Mouse (Mus musculus) adipocyte (in vitro differentiated cells): ENCODE data around the gene Slc2a1.

Experiments
- DNase-seq: peaks from one replicate; pipeline ENCODE4 v3.0.0-alpha.2; 2016; ENCODE audit warnings: low spot score

Gene Slc2a1

DNA sequence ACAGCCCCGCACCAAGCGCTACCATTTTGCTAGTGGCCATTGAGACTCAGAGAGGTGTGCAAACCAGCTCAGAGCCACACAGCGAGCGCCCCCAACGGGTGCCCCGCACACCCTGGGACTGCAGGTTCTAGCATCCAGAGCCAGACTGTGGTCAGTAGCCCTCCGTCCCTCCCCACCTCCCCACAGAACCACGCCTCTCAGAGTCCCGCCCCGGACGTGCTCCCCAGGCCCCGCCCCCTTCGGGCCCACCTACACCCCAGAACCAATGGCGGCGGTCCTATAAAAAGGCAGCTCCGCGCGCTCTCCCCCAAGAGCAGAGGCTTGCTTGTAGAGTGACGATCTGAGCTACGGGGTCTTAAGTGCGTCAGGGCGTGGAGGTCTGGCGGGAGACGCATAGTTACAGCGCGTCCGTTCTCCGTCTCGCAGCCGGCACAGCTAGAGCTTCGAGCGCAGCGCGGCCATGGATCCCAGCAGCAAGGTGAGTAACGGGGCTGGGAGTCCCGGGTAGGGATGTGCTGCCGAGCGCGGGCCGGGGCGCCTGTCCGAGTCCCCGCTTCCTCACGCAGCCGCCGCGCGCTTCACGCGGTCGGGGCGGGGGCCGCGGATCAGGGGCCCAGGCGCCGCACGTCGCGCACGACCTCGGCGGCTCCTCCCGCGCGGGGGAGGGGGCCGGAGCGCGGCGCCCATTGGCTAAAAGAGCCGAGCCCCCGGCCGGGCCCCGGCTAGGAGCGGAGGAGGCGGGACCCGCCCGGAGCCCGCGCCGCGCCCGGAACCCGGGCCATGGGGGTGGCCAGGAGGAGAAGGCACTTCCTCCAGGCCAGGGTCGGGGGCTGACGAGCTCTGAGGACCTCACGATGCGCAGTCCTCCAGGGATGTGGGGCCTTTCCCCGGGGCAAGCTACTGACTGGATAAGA, at the start of gene Slc2a1:
Slc2a1 (plus strand) TSS at position 217 of the 914 bp plus-strand sequence.
- peak; percentile 87 for DNase-seq

DNA sequence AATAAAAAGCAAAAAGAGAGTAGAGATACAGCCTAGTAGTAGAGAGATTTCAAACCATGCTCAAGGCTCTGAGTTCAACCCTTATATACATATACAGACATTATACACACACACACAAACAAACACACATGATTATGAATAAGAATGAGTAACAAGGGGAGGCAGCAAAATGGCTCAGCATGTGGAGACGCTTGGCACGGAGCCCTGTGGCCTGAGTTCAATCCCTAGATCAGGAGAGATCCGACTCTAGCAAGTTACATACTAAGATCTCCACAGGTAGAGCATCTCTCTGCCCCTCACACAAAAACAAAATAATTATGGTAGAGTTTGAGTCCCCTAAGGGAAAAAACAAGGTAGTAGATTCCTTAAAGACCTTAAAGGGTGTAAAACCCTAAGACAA, 41.7 kb upstream of the Slc2a1 start:
- DNase-seq: no peak

DNA sequence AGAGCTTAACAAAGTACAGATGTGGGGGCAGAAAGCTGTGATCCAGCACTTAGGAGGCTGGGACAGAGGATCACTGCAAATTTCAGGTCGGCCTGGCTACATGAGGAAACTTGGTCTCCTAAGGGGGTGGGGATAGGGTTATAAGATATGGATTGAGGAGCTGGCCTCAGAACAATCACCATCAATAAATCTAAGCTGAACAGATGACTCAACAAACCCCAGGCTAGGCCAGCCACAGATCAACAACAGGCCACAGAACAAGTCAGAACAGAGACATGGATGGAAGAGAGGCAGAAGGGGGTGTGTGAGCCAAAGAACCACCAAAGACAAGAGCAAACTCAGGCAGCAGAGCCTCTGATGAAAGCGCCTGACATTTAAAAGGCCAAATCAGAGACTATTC, 41.3 kb upstream of the Slc2a1 start:
- DNase-seq: no peak

DNA sequence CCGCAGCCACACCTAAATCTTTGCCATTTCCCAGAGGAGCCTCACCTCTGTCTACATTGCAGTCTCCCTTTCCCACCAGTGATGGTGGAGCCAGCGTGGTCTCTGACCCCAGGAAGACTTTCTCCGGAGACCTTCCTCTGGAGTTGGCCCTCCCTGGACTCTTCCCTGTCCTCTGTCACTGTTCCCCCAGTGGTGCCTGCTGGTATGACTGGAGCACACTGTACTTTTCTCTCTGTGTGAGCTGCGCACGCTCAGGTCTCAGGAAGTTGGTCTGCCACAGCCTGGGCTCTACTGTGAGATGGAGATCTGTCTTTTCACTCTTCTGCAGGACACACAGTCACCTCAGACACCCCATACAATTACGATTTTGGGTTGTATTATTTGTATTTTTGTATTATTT, 39.6 kb upstream of the Slc2a1 start:
- no peak for DNase-seq

DNA sequence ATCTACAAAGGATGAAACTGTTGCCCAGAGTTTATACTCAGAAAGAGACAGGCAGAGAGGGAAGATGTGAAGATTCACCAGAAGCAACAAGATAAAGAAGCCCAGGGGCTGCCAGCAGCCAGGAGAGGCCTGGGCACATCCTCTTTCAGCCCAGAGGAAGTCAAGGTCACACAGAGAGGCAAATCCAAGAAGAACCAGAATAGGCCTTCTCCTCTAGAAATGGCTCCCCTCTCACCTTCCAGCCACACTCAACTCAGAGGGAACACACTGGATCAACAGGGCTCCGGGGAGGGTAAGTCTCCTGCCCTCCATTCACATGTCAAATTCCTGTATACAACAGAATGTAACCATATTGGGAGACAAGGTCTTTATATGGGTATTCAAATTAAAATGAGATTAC, 38.3 kb upstream of the Slc2a1 start:
- no peak for DNase-seq

DNA sequence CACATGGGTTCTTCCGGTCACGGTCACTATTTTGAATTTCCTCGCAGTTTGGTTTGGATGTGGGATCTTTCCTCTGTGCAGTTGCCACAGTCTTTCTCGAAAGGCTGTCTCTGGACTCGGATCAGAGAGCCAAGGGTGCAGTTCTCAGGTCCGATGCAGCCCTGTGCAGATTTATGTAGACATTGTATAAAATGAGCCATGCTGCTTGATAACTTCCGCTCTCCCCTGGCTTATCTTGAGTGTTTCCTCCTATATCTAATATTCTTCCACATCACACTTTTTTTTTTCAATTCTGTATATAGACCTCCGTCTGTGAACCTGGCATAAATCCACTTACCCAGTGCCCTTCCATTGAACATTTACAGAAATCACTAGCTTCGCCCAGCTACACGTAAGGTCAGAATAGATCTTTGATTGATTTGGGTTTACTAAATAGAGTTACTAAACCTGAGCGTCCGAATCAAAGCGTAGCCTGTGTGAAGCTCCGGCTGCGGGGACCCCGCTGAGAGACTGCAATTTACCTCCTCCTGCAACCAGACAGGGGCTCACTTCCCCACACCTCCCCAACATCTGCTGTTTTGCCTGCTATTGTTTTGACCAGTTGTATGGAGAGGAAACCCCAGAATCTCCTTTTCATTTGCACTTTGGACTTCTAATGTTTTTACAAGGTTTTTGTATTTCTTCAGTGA, 37.4 kb upstream of the Slc2a1 start:
- DNase-seq: no peak

DNA sequence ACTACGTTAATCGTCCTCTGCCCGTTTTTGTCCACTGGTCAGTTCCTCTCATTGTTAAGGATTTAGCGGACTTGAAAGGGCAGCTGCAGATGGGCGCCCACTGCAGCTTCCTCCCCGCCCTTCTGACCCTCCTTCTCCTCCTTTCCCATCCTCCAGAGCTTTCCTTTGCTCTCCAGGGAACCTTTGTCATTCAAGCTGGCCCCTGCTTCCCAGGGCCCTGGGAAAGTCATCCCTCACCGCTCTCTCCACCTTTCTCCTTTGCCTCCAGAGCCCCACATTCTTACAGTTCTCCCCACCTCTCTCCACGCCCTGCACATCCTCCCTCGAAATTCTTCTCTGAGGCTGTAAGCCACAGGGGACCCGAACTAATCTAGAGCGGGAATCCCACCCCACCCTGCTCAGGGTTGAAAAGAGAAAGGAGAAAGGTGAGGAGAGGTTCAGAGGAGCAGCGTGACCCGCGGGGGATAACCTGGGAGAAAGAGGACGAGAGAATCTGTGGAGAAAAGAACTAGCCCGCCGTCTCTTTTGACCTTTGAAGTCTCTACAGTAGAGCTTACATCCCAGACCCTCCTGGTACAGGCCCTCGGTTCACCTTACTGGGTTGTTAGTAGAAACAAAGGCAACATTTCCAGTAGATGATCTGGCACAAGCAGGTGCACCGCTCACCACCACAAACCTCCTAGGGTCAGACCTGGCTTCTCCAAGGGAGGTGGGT, 36.7 kb upstream of the Slc2a1 start:
- no peak for DNase-seq

DNA sequence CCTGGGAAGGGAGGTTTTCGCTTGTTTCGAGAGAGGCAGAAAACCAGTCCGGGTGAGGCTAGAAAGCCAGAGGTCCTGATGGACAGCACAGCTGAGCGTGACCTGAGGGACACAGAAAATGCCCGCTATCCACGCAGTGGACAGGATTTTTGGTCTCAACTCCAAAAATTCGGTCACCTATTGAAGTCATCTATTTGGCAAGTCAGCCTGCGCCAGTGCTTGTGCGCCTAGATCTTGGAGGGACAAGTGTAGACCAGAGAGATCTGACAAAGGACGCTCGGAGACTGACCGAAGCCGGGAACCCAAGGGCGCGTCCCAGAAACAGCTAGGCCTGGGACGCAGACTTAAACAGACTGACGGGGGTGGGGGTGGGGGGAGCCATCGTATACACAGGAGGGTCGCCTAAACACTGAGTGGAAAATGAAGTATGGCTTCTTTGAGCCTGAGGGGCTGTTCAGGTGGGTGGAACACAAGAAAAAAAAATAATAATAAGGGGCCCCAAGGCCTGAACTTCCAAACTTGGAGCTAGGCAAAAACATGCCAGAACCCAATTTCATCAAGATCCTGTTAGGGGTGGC, 36.1 kb upstream of the Slc2a1 start:
- no peak for DNase-seq

DNA sequence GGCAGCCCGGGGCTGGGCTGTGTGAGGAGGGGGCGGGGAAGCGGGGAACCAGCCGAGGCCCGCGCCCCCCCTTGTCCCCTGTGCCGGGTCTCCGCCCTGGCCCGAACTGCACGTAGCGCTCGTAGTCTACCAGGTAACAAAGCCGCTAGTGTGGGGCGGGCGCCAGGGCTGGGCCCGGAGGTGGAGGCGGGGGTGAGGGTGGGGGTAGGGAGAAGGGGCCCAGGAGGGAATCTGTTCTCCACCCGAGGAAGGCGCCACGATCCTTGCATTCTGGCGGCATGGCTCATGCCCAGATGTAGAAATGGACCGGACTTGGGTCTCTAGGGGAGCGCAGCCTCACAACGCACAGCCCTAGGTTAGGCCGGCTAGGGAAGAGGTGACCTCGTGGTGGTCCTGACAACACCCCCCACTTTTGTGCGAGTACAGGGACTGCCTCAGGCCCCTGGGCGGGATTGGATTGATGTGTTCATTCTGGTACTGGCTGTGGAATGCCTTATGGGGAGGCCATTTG, 35.5 kb upstream of the Slc2a1 start:
- DNase-seq: no peak

DNA sequence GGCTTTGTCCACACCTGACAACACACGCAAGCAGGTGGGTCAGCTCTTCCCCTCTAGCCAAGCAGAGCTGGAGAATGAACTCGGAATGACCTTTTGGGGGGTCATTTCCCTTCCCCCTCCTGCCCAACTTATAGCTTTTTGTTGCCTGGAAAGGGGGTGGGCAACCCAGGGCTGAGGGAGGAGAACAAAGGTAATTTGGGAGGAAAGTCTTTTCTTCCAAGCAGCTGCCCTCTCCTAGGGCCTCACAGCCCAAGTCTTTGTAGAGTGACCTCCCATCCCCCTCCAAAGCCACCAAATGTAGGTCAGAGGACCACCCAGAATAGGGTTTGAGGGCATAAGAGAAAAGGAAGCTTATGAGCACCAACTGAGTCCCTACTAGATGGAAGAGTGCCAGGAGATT, 34.9 kb upstream of the Slc2a1 start:
- DNase-seq: no peak

DNA sequence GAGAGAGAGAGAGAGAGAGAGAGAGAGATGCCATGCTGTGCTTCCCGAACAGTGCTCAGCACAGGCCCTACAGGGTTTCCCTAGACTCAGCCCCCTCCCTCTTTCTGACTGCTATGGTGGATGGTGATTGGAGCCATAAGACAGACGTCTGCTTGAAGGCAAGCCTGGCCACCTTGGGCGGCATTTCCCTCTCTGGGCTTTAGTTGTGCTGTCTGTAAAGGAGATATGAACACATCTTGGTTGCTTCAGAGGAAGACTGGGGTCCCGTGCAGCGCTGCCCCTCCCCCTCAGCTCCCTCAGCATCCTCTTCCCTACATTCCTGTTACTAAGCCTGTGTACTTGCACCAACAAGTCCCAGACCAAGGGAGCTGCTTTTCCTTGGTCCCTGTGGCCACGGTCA, 33.9 kb upstream of the Slc2a1 start:
- DNase-seq: no peak

DNA sequence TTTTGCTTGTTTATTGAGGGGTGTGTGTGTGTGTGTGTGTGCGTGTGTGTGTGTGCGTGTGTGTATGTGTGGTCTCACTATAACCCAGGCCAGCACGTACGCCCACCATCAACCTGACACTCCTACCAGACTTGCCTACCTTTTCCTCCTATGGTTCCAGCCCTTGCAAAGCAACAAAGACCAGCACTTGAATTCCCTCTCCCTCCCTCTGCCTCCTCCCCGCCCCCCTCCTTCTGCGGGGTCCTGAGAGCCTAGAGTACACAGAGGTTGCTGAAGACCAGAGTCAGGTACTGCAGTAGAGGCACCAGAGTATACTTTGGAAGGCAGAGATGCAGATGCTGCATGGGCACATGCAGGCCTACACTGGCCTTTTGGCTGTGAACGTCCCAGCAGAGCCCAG, 33.2 kb upstream of the Slc2a1 start:
- DNase-seq: no peak

DNA sequence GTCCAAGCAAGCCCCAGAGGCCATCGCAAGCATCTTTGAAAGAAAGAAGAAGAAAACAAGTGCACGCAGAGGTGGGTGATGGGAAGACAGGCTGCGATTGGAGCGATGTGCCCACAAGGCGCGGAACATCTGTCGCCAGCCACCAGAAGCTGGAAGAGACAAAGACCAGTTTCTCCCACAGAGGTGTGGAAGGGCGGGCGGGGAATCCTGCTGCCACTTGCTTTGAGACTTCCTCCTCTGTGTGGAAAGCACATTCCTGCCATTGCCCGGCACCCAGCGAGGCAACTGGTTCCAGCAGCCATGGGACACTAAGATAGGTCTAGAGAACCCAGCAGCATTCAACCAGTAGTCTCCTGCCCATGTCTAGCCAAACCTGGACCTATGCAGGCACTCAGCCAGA, 32.2 kb upstream of the Slc2a1 start:
- no peak for DNase-seq

DNA sequence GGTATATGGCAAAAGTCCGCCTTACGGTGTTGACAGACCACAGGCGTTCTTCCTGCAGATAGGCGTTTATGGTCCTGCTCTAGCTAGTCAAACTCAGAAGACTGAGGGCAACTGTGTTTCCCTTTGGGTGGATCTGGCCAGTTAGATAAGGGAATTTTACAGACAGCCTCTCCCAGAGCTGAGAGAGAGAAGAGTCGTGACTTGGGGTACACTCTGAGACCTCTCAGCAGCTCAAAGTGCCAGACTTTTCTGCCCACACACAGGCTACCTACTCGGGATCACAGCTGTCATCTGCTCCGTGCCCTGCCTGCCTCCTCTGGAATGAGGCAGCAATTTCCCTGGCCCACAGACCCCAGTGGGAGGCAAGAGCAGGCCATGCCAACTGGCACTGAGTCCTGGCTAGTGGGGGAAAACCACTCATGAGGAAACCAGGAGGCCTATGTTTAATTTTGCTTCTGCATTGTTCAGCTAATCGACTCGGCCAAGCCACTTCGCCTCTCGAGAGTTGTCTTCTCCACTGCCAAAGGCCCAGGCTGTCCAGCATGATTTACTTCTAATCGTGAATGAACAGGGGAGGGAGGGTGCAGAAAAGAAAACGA, 31.3 kb upstream of the Slc2a1 start:
- DNase-seq: peak; percentile 75

DNA sequence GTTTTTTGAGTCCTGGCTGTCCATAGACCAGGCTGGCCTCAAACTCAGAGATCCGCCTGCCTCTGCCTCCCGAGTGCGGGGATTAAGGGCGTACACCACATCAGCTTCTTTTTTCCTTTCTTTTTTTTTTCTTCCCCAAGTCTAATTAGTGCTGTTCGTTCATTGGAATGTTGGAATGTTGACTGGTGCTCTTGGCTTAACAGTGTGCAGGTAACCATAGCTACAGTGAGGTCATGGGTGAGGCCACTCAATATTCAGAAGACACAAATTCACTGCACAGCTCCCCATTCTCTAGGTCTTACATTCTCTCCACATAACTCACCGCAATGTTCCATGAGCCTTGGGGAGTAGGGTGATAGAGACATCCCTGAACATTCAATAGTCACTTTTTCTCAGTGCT, 28.6 kb upstream of the Slc2a1 start:
- DNase-seq: no peak

DNA sequence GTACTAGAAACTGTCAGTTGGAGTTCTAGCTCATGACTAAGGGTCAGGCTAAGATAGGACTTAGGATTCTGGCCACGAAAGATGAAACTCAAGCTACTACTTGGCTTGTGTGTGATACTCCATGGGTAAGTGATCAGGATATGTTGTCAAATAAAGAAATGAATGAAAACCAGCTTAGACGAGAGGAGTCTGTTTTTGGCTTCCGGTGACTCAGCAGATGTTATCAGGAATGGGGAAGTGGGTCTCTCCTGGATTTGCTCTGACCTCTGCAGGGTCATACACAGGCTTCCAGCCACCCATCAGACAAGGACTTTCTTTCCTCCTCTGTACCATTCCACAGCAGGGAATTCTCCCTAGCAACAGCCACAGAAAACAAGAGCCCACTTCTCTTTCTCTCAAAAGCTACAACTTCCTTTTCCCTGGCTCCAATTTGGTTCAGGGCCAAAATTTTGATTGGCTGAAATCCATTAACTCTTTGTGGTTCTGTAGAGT, 25.7 kb upstream of the Slc2a1 start:
- DNase-seq: peak; percentile 51

DNA sequence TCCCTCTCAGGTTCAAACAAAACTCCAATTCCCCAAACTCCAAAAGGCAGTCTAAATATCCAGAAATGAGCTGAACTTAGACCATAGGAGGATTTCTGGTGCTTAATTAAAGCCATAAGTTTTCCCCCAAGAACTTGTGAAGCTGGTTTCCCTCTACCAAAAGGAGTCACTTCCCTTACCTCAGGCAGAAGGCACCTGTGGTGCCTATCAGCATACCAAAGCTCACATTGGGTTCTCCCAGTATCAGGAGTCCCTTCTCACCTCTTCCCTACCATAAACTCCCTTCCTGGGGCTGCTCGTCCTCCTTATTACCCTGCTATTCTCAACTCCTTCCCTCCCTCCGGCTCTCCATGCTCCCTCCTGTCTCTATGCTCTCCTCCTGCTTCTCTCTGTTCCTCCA, 20.1 kb upstream of the Slc2a1 start:
- DNase-seq: no peak

DNA sequence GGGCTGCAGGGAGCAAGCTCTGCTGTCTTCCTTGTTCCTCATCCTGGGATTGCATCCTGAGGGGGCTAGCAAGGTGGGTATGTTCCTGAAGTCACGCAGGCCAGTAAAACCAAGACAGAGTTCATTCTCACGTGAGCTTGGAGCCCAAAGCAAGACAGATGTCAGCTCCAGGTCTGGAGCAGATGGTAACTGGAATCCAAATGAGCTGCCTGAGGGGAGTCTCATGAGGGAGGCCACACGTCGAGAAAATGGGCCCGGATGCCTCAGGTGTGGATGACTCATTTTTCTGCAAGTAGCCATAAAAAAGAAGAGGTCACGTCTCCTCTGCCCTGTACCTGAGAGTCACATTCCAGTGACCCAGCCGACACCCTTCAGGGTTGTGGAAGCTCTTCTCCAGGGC, 14.6 kb upstream of the Slc2a1 start:
- no peak for DNase-seq

DNA sequence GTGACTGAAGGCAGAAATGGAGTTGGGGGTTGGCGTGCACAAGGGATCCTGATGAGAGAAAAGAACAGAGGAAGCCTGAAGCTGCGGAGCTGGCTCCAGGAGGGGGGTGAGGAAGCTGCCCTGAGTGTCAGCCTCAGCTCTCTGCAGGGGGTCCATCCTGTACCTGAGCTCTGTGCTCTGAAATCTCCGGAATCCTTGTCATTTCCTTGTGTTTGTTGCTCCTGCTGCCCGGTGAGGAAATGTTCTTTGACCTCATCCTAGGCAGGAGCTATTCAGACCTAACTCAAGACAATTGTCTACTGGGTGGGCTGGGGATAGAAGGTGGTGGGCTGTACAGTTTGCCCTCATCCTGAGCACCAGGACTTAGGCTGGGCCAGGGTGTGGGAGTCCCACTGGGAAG, 13.5 kb upstream of the Slc2a1 start:
- DNase-seq: no peak

DNA sequence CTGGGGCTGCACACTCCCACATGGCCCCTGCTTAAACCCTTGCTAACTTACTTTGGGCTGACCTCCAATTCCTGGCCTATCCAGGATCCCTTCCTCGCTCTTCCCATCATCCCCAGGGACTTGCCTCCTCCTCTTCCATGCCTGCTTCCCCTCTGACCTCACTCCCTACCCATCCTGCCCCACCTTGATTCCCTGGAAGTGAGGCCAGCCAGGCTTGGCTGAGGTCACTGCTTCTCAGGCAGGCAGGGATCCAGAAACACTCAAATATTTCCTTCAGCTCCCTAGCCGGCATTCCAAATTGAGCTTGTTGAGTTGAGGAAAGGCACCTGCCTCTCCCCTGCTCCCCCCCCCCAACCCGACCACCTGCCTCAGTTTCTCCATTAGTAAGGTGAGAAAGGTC, 12.1 kb upstream of the Slc2a1 start:
- DNase-seq: no peak

DNA sequence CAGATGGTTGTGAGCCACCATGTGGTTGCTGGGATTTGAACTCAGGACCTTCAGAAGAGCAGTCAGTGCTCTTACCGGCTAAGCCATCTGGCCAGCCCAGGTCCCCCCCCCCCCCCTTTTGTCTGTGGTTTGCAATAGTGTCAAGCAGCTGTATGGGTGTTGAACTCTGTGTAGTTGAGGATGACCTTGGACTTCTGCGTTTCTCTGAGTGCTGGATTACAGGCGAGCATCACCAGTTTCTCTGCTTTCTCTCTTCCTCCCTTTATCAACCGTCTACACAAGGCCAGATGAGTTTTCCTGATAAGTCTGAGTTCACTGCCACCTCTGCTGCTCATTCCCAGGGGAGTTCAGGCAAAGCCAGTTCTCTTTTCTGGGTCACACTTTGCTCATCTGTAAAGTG, 11.1 kb upstream of the Slc2a1 start:
- no peak for DNase-seq
